Mouse (Mus musculus) thymus, adult 2 months (tissue): ENCODE data around the gene Zfp609.

ENCODE experiments used
- CTCF ChIP-seq: fragments of 200-500 bp; IDR thresholded peaks from 2 replicates; pipeline ENCODE4 v1.5.1; 2012; ENCODE audit warnings: mild to moderate bottlenecking, control low read depth, low read length, moderate library complexity, borderline replicate concordance; ENCODE audit not compliant: control insufficient read depth, poor library complexity, insufficient read depth; ENCODE audit errors: extremely low read depth
- POLR2A ChIP-seq: fragments of 200-500 bp; IDR thresholded peaks from 2 replicates; pipeline ENCODE4 v1.6.1; 2012; ENCODE audit warnings: mild to moderate bottlenecking, low read length, control low read depth, moderate library complexity; ENCODE audit not compliant: control insufficient read depth, poor library complexity, insufficient read depth; ENCODE audit errors: extremely low read depth

- TF ChIP-seq CTCF: no peak
- TF ChIP-seq POLR2A: no peak
These were observed 109.2 kb downstream of the Zfp609 start for GRCm38 (mm10) chr9:65718195-65718594.
